Mouse (Mus musculus) Muller cell, postnatal 12 days (primary cell): Measurements from ENCODE around the gene Emx2.

Experiments used
- DNase-seq: peaks from one replicate; pipeline ENCODE4 v3.0.0-alpha.2; 2015; ENCODE audit errors: inconsistent ontology term

Gene Emx2

DNA sequence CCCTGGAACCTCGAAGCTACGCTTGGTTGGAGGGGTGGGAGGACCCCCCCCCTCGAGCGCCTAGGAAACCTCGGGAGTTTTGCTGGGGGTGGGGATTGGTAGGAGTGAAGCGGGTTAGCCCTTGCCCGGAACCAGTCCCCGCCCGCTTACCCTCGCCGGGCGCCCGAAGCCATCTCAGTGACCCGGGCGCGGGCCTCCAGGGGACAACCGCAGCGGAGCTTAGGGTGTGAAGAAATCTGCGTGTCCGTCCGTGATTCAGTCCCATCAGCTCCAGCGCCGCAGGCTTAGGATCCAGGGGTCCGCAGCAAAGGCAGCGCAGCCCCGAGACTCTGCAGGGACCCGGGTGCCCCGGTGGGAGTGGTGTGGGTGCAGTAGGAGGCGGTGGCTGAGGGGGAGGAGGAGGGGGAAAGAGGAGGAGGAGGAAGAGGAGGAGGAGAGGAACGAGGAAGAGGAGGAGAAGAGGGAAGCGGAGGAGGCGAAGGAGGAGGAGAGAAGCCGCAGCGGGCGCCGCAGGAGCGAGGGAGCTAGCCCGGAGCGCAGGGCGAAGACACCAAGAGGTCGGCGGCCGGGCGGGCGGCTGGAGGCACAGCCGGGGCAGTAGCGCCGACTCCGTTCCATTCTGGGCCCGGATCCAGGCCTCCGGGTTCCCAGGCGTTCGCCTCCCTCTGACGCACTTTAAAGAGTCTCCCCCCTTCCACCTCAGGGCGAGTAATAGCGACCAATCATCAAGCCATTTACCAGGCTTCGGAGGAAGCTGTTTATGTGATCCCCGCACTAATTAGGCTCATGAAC lies at the start of gene Emx2:
Gene Emx2 (plus strand): TSS at position 422 of the 792 bp plus-strand sequence.
- DNase-seq = peak; percentile 77

DNA sequence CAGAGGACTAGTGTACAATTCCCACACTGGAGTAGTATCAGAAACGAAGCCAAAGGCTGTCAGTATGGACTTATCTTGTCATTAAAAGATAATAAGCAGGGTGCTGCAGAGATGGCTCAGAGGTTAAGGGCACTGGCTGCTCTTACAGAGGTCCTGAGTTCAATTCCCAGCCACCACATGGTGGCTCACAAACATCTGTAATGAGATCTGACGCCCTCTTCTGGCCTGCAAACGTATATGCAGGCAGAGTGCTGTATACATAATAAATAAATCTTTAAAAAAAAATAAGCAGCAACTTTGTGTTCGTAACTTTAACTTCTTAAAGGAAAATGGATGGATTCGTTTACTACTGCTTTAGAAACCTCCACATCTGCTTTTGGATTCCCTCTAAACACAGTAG lies 44.0 kb upstream of the Emx2 start:
- DNase-seq = no peak

DNA sequence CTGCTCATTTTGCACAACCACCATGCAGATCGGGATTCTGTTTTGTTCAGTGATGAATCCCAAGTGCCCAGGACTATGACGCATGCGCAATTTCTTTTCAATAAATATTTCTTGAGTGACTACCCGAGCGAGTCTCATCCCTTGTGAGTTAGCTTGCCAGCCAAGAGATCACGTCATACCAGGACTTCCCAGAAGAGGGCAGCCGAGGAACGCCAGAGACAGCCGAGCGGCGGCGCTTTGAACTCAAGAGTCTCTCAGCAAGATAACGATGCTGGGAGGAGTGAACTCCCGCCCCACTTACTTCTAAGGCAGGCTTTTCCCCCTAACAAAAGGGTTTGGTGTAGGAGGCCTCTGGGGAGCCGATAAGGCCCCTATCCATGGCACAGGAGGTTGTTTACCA lies 40.1 kb upstream of the Emx2 start:
- peak; percentile 86 for DNase-seq

DNA sequence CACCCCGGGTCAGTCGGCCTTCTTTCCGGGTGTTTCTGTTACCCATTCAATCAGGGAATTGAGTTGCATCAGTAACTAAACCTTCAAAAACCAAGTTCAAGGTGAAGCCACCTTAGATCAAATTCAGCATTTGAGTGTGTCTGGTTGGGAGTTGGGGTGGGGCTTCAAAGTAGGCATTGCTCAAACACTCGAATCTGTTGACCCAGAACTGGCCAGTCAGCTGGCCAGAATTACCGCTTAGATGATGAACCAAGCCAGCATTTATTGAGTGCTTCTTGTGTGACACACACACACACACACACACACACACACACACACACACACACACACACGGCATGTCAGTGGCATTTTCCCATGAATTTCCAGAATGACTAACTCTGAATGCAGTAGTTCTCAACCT lies 39.5 kb upstream of the Emx2 start:
- no peak for DNase-seq

DNA sequence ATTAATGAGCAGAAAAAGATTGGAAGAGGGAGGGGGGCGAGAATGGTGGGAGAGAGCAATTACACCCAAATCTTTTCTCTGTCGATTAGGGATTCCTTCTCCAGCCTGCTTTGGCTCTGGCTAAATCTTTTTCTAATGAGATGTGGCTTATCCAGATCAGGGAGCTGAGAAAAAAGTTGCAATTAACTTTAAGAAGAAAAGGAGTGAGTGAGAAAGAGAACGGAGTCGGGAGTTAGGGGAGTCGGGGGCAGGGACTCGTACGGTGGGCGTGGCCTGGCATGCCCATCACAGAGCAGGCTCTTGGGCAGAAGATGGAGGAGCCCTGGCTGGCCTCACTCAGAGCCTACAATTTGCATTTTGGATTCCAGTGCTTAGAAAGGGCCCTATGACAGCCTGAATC lies 35.8 kb upstream of the Emx2 start:
- DNase-seq = peak; percentile 22

DNA sequence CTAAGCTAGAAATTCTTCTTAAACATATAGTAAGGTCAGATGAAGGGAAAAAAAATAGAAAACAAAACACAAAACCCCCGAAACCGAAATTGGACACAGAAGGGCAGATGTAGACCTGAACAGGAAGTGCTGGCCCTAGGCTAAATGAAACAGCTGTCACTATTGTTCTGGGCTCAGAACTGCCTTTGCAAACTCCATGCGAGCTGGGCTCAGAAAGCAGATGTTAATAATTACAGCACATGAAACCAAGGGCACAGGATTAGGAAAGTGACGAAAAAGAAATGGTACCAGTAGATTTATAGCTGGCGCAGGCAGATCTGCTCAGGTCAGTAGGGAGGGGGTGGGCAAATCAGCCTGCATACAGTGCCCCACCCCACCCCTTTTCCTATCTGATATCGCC lies 34.5 kb upstream of the Emx2 start:
- DNase-seq = no peak

DNA sequence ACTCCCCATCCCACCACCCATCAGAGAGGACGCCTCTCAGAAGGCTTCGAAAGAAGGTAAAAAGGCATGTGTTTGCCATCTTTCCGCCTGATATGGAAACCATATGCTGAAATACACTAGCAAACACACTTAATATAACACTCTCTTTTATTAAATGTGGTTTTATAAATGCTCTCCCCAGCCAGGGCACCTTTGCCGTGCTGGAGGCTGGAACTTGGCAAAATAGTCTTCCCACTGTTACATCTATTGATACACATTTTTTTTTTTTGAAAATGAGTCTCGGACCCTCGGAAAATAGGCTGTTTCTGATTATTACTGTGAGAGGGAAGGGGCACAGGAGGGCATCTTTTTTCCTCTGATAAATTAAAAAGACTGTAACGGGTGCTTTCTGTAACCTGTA lies 33.2 kb upstream of the Emx2 start:
- no peak for DNase-seq

DNA sequence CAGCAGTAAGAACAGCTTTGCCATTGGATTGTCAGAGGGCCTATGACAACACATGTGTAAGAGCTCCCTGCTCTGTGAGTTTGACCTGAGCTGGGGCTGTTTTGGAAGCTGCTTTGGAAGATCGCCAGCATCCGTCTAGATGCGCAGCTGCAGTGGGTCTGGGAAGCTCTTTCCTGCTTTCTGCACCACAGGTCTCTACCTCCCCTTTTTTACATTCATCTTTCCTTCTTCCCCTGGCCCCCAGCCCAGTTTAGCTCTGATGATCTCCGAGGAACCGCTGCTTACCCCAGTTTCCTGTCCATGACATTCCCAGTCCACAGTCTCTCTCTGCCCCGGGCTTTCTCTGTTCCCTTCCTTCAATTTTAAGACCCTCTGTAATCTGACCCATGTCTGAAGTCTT lies 25.9 kb upstream of the Emx2 start:
- DNase-seq = no peak

DNA sequence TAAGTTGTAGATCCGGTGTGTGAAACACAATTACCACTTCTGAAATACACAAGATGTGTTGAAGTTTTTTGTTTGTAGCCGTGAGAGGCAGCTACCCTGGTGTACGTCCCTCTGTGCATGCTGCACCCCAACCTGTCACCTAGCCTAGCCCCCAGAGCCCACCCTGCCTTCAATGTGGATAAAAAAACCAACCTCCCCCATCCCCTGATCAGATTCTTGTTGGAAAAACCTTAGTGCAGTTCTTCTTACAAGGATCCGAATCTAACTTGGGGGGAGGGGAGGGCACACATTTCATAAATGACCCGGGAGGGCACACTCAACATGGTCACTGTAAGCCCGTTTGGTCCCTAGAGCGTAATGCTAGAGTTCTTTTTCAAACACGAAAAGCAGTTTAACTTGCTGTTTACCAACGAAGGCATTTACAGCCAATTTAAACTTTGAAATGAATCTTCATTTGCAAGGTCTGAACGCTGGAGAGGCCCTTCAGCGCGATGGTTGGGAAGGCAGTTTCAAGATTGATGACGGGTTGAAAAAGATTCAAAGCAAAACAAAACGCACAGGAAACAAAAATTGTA lies 7.5 kb upstream of the Emx2 start:
- no peak for DNase-seq

DNA sequence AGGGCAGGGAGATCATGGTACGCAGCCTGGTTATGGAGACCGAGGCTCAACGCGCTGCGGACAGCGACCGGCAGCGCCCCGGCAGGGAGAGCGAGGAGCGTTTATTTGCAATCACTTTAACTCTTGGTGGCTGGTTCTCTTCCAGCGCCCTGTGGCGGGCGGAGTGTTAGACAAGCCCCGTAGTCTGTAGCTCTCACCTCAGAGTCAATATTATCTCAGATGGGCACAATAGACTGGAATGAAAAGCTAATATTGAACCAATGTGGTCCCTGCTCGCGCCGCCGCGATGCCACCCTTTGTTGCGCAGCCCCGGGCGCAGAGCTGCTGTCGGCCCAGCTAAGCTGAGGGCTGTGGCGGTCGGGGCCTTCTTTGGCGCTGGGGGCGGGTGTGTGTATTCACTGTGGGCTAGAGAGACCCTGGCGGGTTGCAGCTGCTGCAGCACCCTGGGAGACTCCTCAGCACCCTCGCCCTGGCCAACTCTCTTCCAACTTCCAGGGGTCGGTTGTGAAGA lies 6.7 kb upstream of the Emx2 start:
- no peak for DNase-seq

DNA sequence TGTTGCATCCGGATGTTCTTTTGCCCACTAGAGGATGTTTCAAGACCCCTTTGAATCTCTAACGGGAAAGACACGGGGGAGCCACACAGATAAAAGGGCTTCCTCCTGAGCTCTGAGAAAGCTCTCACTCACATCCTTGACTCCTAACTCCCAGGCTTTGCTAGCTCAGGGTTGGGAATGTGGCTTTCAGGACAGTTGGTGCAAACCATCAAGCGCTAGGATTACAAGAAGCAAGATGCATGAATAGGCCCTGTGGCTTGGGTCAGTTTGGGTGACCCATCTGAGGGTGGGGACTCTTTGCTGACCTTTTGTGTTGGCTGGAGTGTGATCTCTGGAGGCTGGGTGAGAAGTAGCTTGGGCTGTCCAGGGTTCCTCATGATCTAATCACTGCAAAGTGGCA lies 5.9 kb upstream of the Emx2 start:
- DNase-seq = no peak

DNA sequence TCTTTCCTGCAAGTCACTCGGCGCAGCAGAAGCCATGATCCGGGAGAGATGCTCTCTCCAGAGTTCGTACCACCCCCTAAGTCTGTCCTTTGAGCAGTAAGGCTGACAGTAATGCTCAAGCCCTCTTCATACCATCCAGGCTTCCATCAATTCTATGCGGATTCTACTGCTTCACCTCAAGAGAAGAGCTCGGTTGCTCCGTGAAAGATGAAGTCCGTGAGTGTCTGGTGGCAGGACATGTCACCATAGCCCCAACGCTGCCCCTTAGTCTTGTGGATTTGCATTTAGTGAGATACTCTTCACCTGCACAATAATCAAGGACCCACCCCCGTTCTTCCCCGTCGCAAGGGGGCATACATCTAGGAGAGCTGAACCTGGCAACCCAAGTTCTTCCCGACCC lies 4.6 kb upstream of the Emx2 start:
- DNase-seq = no peak

DNA sequence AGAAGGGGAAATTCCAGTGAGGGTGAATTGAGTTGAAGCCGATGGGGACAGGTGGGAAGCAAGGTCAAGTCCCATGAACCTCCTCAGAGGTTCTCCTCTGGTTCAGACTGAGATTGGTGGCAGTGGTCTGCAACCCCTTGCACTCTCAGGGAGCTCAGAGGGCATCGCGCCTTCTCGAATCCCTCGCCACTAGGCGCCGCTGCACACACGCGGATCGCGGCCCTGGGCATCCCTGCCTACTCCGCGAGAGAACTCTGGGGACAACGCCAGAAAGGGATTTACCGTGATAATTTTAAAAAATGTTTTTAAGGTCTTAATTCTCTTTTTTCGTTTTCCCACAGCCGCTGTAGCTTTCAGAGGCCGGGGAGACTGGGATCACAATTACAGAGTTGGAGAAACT lies 4.0 kb upstream of the Emx2 start:
- peak; percentile 72 for DNase-seq

DNA sequence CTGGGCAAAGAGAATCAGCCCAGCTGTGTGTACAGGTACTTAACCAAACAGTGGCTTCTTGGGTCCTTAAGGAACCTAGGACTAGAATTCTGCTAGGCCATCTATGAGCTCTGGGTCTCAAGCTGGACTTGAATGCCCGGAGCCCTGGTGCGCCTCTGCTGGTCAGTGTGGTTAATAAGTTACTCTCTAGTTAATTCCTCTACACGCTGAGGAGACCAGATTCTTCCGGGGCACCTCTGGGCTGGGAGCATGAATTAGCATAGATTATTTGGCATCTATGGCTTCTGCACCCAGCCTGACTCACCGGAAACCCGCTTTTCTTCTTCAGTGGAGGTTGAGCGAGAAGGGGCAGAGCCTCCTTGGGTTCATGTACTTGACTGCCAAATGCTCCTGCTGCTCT lies 2.5 kb upstream of the Emx2 start:
- no peak for DNase-seq

DNA sequence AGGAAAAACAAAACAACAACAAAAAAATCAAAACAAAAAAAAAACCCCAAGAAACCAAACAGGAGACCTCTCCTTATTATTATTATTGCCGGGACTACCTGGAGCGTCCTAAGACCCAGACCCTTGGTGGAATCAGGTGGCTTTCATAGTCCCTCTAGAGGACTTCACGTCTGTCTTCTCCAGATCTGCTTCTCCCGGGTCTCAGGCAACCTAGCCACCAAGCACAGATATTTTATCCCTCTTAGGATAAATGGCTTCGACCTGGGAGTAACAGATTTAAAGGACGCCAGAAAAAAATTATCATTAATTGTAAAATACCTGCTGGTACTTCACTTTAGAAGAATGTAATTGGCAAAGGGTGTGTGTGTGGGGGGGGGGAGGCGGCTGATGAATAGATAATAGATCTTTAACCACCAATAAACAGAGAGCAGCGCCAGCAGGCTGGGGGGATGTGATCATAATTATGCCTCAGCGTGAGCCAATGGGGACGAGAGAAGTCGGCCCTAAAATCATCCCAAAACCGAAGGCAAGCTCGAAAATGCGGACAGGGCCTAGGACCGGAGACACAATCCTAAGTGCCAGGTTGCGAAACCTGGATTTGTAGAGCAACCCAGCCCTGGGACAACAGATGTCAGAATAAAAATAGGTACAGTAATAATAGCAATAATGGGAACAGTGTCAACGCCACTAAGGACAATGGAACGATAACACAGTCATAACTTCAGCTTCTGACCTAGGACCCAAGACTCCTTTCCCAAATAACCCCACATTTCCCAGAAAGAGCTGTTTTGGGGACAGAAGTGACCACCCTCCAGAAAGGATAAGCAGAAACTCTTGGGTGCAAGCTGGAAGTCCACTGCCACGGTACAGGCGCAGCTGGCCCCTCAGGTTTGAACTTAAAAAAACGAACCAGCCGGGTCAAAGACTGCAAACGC lies 894 bp upstream of the Emx2 start:
- DNase-seq = no peak

DNA sequence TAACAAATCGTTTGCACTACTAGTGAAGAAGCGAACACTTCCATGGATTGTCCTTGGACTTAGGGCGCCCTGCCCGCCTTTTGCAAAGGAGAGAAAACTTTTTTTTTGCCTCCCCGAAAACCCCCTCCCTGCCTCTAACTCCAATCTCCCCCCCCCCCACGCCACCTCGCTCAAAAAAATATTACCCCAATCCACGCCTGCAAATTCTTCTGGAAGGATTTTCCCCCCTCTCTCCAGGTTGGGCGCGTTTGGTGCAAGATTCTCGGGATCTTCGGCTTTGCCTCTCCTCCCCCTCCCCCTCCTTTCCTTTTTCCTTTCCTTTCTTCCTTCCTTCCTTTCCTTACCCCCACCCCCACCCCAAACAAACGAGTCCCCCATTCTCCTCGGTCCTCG lies 567 bp downstream of the Emx2 start:
- DNase-seq = no peak

DNA sequence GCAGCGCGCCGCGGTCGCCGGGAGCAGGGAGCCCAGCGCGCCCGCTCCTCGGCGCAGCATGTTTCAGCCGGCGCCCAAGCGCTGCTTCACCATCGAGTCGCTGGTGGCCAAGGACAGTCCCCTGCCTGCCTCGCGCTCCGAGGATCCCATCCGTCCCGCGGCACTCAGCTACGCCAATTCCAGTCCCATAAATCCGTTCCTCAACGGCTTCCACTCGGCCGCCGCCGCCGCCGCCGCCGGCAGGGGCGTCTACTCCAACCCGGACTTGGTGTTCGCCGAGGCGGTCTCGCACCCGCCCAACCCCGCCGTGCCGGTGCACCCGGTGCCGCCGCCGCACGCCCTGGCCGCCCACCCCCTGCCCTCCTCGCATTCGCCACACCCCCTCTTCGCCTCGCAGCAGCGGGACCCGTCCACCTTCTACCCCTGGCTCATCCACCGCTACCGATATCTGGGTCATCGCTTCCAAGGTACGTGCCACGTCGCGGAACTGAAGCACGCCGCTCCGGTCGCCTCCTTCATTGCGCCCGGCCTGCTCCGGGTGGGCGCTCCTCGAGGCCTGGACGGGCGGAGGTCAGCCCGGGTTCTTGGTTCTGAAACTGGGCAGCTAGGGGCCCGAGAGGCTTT lies 1.1 kb downstream of the Emx2 start:
- no peak for DNase-seq

DNA sequence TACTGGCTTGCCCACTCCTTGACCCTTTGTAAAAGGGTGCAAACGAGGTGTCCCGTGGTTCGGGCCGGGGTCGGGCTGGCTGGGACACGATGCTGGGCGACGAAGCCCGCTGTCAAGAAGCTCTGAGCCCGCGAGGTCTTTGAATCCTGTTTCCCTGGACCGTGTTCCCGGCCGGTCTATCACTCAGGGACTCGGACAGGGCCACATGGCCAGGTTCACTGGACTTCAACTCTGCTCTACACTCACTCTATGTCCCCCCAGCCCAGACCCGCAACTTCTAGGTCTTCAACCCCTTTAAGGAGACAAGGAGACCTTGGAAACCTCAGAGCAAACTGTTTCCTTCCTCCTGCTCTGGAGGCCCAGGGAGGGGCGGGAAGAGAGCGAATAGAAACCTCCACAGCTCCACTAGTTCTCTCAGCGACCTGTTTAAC lies 1.7 kb downstream of the Emx2 start:
- no peak for DNase-seq

DNA sequence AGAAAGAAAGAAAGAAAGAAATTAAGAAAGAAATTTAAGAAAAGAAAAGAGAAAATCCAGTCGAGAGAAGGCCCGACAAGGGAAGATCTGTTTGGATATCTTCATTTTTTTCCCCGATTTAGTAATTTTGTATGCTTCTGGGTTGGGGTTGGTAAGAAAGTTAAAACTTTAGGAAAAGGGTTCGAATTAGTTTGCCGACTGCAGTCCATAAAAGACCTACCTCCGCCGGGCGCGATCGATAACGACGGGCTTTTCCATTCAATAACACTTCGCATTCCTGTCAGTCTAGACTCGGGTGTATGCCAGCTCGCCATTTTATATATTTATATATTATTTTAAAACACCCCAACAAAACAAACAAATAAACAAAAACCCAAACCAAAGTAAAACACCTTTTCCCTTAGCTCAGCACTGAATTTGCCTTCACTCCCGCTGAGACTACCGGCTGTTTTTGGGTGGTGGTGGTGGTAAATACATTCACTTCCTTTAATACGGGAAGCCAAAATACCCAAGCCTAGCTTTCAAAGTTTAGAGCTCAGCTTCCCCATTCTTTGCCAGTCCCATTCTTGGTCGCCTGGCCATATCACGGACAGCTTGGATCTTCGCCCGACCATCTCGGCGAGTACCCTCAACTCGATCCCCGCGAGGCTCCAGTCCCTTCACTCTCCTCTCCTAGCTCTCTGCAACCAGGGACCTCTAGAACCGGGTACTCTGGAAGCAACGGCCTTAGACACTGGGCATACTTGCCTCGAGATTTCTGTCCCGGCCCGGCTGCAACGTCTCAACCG lies 2.4 kb downstream of the Emx2 start:
- DNase-seq = no peak

DNA sequence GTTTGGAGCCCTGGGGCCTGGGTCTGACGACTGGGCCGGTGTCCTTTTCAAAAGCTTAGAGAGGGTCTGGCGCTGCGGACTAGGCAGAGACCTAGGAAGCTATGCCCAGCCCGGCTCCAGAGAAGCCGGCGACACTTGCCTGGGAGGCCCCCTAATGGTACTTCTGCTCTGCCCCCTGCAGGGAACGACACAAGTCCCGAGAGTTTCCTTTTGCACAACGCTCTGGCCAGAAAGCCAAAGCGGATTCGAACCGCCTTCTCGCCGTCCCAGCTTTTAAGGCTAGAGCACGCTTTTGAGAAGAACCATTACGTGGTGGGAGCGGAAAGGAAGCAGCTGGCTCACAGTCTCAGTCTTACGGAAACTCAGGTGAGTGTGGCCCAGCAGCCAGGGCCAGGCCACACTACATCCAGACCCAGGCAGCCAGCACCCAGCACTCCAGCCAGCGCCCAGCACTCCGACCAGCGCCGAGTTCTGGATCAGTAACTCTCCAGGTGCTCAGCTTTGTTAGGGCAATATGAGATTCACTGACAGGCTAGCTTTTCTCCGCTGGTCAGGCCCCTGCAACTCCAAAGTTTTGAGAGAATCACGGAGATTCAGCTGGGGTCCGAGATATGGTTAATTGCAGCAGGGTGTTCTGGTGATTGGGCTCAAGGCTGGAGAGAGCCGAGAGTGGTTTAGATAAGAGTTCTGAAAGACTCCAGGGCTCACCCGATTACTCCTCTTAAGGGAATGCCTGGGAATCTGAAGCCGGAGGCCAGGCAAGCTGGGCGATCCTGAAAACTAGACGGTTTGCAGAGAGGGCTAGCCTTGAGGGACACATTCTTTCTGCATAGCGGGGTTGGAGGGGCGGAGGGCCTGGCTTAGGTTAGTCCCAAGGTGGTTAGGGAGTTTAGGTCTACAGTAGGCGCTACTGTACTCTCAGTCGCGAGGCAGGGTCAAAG lies 3.6 kb downstream of the Emx2 start:
- DNase-seq = no peak
